Mouse (Mus musculus) liver, adult 2 months (tissue): ENCODE data around the gene Impg1. TPM values are rescaled to one million over a fixed set of nuclear protein-coding genes. Genes with fewer than 3 reads are reported as not detected.

Experiments used
- DNase-seq: peaks from one replicate; pipeline ENCODE4 v3.0.0-alpha.2; 2011; ENCODE audit warnings: low read depth, low spot score; ENCODE audit errors: extremely low read depth
- H3K27ac ChIP-seq: fragments of 200-500 bp; replicated peaks from 2 replicates; pipeline ENCODE4 v1.5.1; 2012; ENCODE audit warnings: low read depth, mild to moderate bottlenecking, control low read depth, inconsistent platforms, low read length; ENCODE audit not compliant: insufficient read depth
- H3K27me3 ChIP-seq: fragments of 200-500 bp; 2 replicates; pipeline ENCODE4 v1.6.1; 2012; ENCODE audit warnings: mild to moderate bottlenecking, moderate library complexity, low read length, inconsistent platforms; ENCODE audit not compliant: control insufficient read depth, insufficient read depth
- H3K36me3 ChIP-seq: fragments of 200-500 bp; 2 replicates; pipeline ENCODE4 v1.6.1; 2012; ENCODE audit warnings: low read length, inconsistent platforms; ENCODE audit not compliant: control insufficient read depth, insufficient read depth
- H3K4me1 ChIP-seq: fragments of 200-500 bp; 2 replicates; pipeline ENCODE4 v1.6.1; 2011; ENCODE audit warnings: low read length; ENCODE audit not compliant: control insufficient read depth, insufficient read depth
- H3K4me3 ChIP-seq: fragments of 200-500 bp; 2 replicates; pipeline ENCODE4 v1.5.1; 2011; ENCODE audit warnings: low read depth, mild to moderate bottlenecking, control low read depth, low read length, moderate library complexity; ENCODE audit not compliant: insufficient read depth
- H3K79me2 ChIP-seq: fragments of 200-500 bp; 2 replicates; pipeline ENCODE4 v1.6.1; 2012; ENCODE audit warnings: inconsistent platforms, mild to moderate bottlenecking, low read length, moderate library complexity; ENCODE audit not compliant: control insufficient read depth, insufficient read depth
- H3K9ac ChIP-seq: fragments of 200-500 bp; 2 replicates; pipeline ENCODE4 v1.6.1; 2012; ENCODE audit warnings: low read depth, mild to moderate bottlenecking, control low read depth, inconsistent platforms, low read length
- CTCF ChIP-seq: fragments of 200-500 bp; IDR thresholded peaks from 2 replicates; pipeline ENCODE4 v1.5.1; 2011; ENCODE audit warnings: low read depth, low read length, control low read depth
- POLR2A ChIP-seq: fragments of 200-500 bp; IDR thresholded peaks from 2 replicates; pipeline ENCODE4 v1.6.1; 2011; ENCODE audit warnings: low read length, control low read depth; ENCODE audit not compliant: insufficient read depth; ENCODE audit errors: extremely low read depth
- WGBS: fragments of 180-500 bp; shearing (Covaris S2); methylation state at CpG from one replicate; pipeline ENCODE4 v1.1.7; 2018; 5-methylcytosine and 5-hydroxymethylcytosine counted together
- polyA plus RNA-seq: library from polyadenylated mRNA; depleted of rRNA; stranded (reverse); fragments of >200 nt; gene quantifications from 2 replicates; pipeline ENCODE4 v1.2.3, GENCODE M21; 2012; rRNA removed
- total RNA-seq: library from RNA; depleted of rRNA; stranded (reverse); fragments of >200 nt; gene quantifications from 2 replicates; pipeline ENCODE4 v1.2.3, GENCODE M21; 2014; rRNA removed

Gene Impg1
- total RNA-seq (not detected in 2 replicates), polyA plus RNA-seq (not detected in 2 replicates)

DNA sequence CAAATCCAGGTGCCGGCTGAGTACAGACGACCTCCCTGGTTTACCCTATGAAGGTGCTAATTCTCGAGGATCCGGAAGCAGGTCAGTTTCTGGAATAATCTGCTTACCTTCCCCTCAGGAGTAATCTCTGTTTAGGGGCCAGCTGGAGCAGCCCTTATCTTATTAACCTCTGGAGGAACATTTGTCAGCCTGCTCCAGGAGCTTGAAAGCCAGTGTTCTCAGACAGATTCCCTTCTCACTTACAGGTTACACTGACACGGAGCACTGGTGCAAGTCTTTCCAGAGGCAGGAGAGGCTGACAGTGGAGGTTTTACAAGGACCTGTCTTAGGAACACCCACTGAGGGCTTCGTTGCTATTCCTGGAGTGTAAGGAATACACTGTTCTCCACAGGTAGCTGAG lies at the start of gene Impg1:
TSS of gene Impg1 (minus strand) at position 101 of the 400 bp plus-strand sequence.
- Histone ChIP-seq H3K9ac (no peak within 1 kb of the TSS), H3K36me3 (no peaks in the 10 kb centered on the region), H3K79me2 (no peaks in the 10 kb centered on the region), H3K27me3 (no peaks in the 10 kb centered on the region), H3K27ac (no peak within 1 kb of the TSS), H3K4me3 (no peak within 1 kb of the TSS), H3K4me1 (no peaks in the 10 kb centered on the region)
- DNase-seq: no peak
- no peak for TF ChIP-seq CTCF
- TF ChIP-seq POLR2A: no peak
- 38% methylated on average over 6 of the region's 6 CpGs for WGBS

DNA sequence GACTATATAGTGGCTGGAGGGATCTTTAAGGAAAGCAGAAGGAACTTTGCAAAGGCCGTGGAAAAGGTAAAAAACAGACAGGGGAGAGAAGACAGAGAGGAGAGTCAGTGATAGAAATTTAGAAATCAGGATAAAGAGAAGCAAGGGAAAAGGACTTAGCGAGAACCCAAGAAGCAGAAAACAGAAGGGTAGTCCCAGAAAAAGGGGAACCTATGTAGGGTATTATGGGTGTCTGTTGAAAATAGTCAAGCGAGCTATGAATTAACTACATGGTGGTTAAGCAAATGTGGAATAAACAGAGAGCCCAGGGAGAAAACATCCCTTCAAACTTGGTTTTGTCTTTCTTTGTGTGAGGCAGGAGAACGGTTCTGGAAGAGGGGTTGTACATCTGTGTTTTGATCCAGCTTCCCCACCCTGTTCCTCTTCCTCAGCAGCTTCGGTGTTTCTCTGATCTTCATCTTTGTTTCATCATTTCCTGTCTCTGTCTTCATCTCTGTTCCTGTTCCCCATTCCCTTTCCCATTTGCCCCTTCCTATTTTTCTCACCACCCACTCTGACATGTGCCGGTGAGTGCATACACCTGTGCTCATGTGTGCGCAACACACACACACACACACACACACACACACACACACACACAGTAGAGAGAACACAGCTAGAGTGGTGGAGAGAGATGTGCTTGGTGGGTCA lies 44.3 kb upstream of the Impg1 start:
- no peak for DNase-seq
- Histone ChIP-seq H3K79me2 (no peaks in the 10 kb centered on the region), H3K4me1 (no peaks in the 10 kb centered on the region), H3K4me3 (no peak overlapping the region), H3K27ac (no peak overlapping the region), H3K36me3 (no peaks in the 10 kb centered on the region), H3K9ac (no peak overlapping the region), H3K27me3 (no peaks in the 10 kb centered on the region; the same call in 1 of the 2 replicates)
- WGBS: 78% methylated on average over 7 of the region's 7 CpGs
- TF ChIP-seq POLR2A (no peak), CTCF (no peak)

DNA sequence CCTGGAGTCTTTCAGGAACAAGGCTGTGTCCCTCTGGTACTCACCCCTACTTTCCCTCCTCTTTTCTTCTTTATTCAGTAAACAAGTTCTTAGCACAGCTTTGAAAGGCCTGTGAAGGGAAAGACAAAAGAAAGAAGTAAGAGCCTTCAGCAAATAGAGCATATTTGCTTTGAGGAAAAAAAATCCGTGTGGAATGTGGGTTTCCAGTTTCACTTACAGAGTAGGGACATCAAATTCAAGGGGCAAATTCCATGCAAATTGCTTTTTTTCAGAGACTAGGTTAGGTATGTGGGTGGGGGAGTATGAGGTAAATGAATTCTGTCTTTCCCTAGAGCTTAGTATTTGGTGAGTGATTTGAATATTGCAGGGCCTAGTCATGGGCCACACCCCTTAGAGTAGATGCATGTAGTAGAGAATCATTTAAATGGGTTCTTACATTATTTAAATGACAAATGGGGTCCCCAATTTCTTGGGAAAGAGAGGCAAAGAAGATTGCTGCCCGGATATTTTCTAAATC lies 39.3 kb upstream of the Impg1 start:
- H3K4me1 ChIP-seq: no peaks in the 10 kb centered on the region

GRCm38 (mm10) chr9:80491591-80491990 lies 26.3 kb upstream of the Impg1 start:
- Histone ChIP-seq H3K9ac (no peak overlapping the region), H3K4me1 (no peaks in the 10 kb centered on the region), H3K36me3 (no peaks in the 10 kb centered on the region), H3K27ac (no peak overlapping the region), H3K27me3 (no peaks in the 10 kb centered on the region), H3K79me2 (no peaks in the 10 kb centered on the region), H3K4me3 (no peak overlapping the region)
- no peak for DNase-seq
- TF ChIP-seq POLR2A: no peak
- no peak for TF ChIP-seq CTCF
- 87% methylated on average over 4 of the region's 4 CpGs for WGBS

More for the DNA sequence above, 39.3 kb upstream of the Impg1 start:
- no peak for DNase-seq
- no peak overlapping the region for H3K27ac ChIP-seq
- no peaks in the 10 kb centered on the region for H3K27me3 ChIP-seq
- H3K9ac ChIP-seq: no peak overlapping the region
- H3K4me3 ChIP-seq: no peak overlapping the region
- no peaks in the 10 kb centered on the region for H3K79me2 ChIP-seq
- 43% methylated on average over 2 of the region's 2 CpGs for WGBS
- no peaks in the 10 kb centered on the region for H3K36me3 ChIP-seq
- no peak for TF ChIP-seq POLR2A
- no peak for TF ChIP-seq CTCF

- Histone ChIP-seq H3K36me3 (no peaks in the 10 kb centered on the region), H3K79me2 (no peaks in the 10 kb centered on the region), H3K9ac (no peak overlapping the region), H3K4me1 (no peaks in the 10 kb centered on the region), H3K27ac (no peak overlapping the region), H3K4me3 (no peak overlapping the region), H3K27me3 (no peaks in the 10 kb centered on the region)
- WGBS: 67% methylated on average over 4 of the region's 4 CpGs
- DNase-seq: no peak
- TF ChIP-seq POLR2A (no peak), CTCF (no peak)
These were observed 4.9 kb downstream of the Impg1 start for GRCm38 (mm10) chr9:80460420-80460819.

GRCm38 (mm10) chr9:80450467-80451261 lies 14.6 kb downstream of the Impg1 start:
- H3K27ac ChIP-seq: no peak overlapping the region
- no peak for DNase-seq
- H3K4me3 ChIP-seq: no peak overlapping the region
- H3K36me3 ChIP-seq: no peaks in the 10 kb centered on the region
- no peak overlapping the region for H3K9ac ChIP-seq
- no peak for TF ChIP-seq CTCF
- TF ChIP-seq POLR2A: no peak
- H3K79me2 ChIP-seq: no peaks in the 10 kb centered on the region
- WGBS: 48% methylated on average over 3 of the region's 3 CpGs
- no peaks in the 10 kb centered on the region for H3K27me3 ChIP-seq
- H3K4me1 ChIP-seq: no peaks in the 10 kb centered on the region
